Mouse (Mus musculus) MEL (cell line): ENCODE results near the gene Lrp10. TPM values are rescaled to one million over a fixed set of nuclear protein-coding genes. Genes with fewer than 3 reads are reported as not detected.

ENCODE experiments used
- DNase-seq: peaks from one replicate; pipeline ENCODE4 v3.0.0; 2011; ENCODE audit warnings: low read depth, low spot score
- H3K27ac ChIP-seq: 2 replicates; pipeline ENCODE4 v1.5.1; 2012; ENCODE audit warnings: low read depth, mild to moderate bottlenecking, control low read depth, low read length, moderate library complexity; ENCODE audit not compliant: control insufficient read depth
- H3K27me3 ChIP-seq, 2 experiments: fragments of 150-350 bp in 1 of 2; sonication (generic) in 1 of 2; 2 replicates each; pipeline ENCODE4 v1.6.1; 2012; ENCODE audit warnings: low read length in 2 of 2, mild to moderate bottlenecking in 2 of 2, improper control_type of control experiment in 1 of 2, moderate library complexity in 1 of 2; ENCODE audit not compliant: insufficient read depth in 2 of 2, control insufficient read depth in 1 of 2
- H3K36me3 ChIP-seq, 2 experiments: 2 replicates each; pipeline ENCODE4 v1.6.1; 2012 to 2014; ENCODE audit warnings: low read length in 2 of 2, improper control_type of control experiment in 1 of 2, inconsistent platforms in 1 of 2, mild to moderate bottlenecking in 1 of 2; ENCODE audit not compliant: insufficient read depth in 2 of 2, control insufficient read depth in 1 of 2
- H3K4me1 ChIP-seq, 2 experiments: fragments of 150-350 bp in 1 of 2; sonication (generic) in 1 of 2; 2 replicates each; pipeline ENCODE4 v1.6.1; 2012; ENCODE audit warnings: low read length in 2 of 2, improper control_type of control experiment in 1 of 2, mild to moderate bottlenecking in 1 of 2; ENCODE audit not compliant: insufficient read depth in 2 of 2, control insufficient read depth in 1 of 2
- H3K4me3 ChIP-seq, 2 experiments: fragments of 150-350 bp in 1 of 2; sonication (generic) in 1 of 2; 2 replicates each; pipeline ENCODE4 v1.5.1; 2012; ENCODE audit warnings: low read depth in 2 of 2, low read length in 2 of 2, mild to moderate bottlenecking in 2 of 2, moderate library complexity in 2 of 2, control low read depth in 1 of 2, improper control_type of control experiment in 1 of 2; ENCODE audit not compliant: control insufficient read depth in 1 of 2, insufficient read depth in 1 of 2
- H3K79me2 ChIP-seq: 2 replicates; pipeline ENCODE4 v1.6.1; 2012; ENCODE audit warnings: mild to moderate bottlenecking, low read length, moderate library complexity; ENCODE audit not compliant: control insufficient read depth, poor library complexity, insufficient read depth
- H3K9ac ChIP-seq: 2 replicates; pipeline ENCODE4 v1.6.1; 2012; ENCODE audit warnings: low read depth, mild to moderate bottlenecking, control low read depth, low read length, moderate library complexity; ENCODE audit not compliant: control insufficient read depth, poor library complexity, severe bottlenecking
- H3K9me3 ChIP-seq: fragments of 150-350 bp; sonication (generic); replicated peaks from 2 replicates; pipeline ENCODE4 v1.6.1; 2012; ENCODE audit warnings: mild to moderate bottlenecking, low read length, improper control_type of control experiment, moderate library complexity; ENCODE audit not compliant: insufficient read depth
- CHD1 ChIP-seq: IDR thresholded peaks from 2 replicates; pipeline ENCODE4 v1.6.1; 2012; ENCODE audit warnings: low read depth, mild to moderate bottlenecking, inconsistent platforms, low read length, improper control_type of control experiment
- ELF1 ChIP-seq: IDR thresholded peaks from 2 replicates; pipeline ENCODE4 v1.6.1; 2014; ENCODE audit warnings: low read depth, mild to moderate bottlenecking, inconsistent platforms, low read length, improper control_type of control experiment, moderate library complexity
- EP300 ChIP-seq, 2 experiments: IDR thresholded peaks; 2 replicates each; pipeline ENCODE4 v1.6.1; 2011; ENCODE audit warnings: improper control_type of control experiment in 2 of 2, low read length in 2 of 2, low read depth in 1 of 2, mild to moderate bottlenecking in 1 of 2
- ETS1 ChIP-seq: IDR thresholded peaks from 2 replicates; pipeline ENCODE4 v1.6.1; 2012; ENCODE audit warnings: low read depth, mild to moderate bottlenecking, inconsistent platforms, low read length, improper control_type of control experiment, moderate library complexity
- GABPA ChIP-seq: IDR thresholded peaks from 2 replicates; pipeline ENCODE4 v1.6.1; 2012; ENCODE audit warnings: low read depth, mild to moderate bottlenecking, inconsistent platforms, low read length, improper control_type of control experiment, moderate library complexity
- HCFC1 ChIP-seq: IDR thresholded peaks from 2 replicates; pipeline ENCODE4 v1.6.1; 2012; ENCODE audit warnings: low read depth, mild to moderate bottlenecking, inconsistent platforms, low read length, improper control_type of control experiment, moderate library complexity
- JUND ChIP-seq: IDR thresholded peaks from 2 replicates; pipeline ENCODE4 v1.6.1; 2011; ENCODE audit warnings: low read depth, mild to moderate bottlenecking, improper control_type of control experiment, low read length
- KAT2A ChIP-seq: conservative IDR thresholded peaks from 2 replicates; pipeline ENCODE4 v1.6.1; 2012; ENCODE audit warnings: low read depth, low read length, improper control_type of control experiment, inconsistent platforms
- MAFK ChIP-seq: IDR thresholded peaks from 2 replicates; pipeline ENCODE4 v1.6.1; 2011; ENCODE audit warnings: low read depth, mild to moderate bottlenecking, low read length, improper control_type of control experiment, borderline replicate concordance
- MAX ChIP-seq: IDR thresholded peaks from 2 replicates; pipeline ENCODE4 v1.6.1; 2011; ENCODE audit warnings: low read length, improper control_type of control experiment
- MAZ ChIP-seq: IDR thresholded peaks from 2 replicates; pipeline ENCODE4 v1.6.1; 2012; ENCODE audit warnings: low read depth, mild to moderate bottlenecking, inconsistent platforms, low read length, improper control_type of control experiment
- NELFE ChIP-seq: IDR thresholded peaks from 2 replicates; pipeline ENCODE4 v1.6.1; 2011; ENCODE audit warnings: low read depth, low read length, improper control_type of control experiment
- POLR2A ChIP-seq, 2 experiments: IDR thresholded peaks; 2 replicates each; pipeline ENCODE4 v1.6.1; 2011 to 2012; ENCODE audit warnings: low read length in 2 of 2, mild to moderate bottlenecking in 2 of 2, control low read depth in 1 of 2, improper control_type of control experiment in 1 of 2, low read depth in 1 of 2, moderate library complexity in 1 of 2; ENCODE audit not compliant: control insufficient read depth in 1 of 2, insufficient read depth in 1 of 2, poor library complexity in 1 of 2
- POLR2AphosphoS2 ChIP-seq: IDR thresholded peaks from 2 replicates; pipeline ENCODE4 v1.6.1; 2011; ENCODE audit warnings: low read length, improper control_type of control experiment
- SMC3 ChIP-seq: IDR thresholded peaks from 2 replicates; pipeline ENCODE4 v1.6.1; 2011; ENCODE audit warnings: low read depth, low read length, improper control_type of control experiment
- TAL1 ChIP-seq: IDR thresholded peaks from 2 replicates; pipeline ENCODE4 v1.6.1; 2012; ENCODE audit warnings: mild to moderate bottlenecking, inconsistent platforms, low read length, moderate library complexity, mixed read lengths
- USF1 ChIP-seq: IDR thresholded peaks from 2 replicates; pipeline ENCODE4 v1.6.1; 2014; ENCODE audit warnings: low read depth, mild to moderate bottlenecking, inconsistent platforms, low read length, improper control_type of control experiment, moderate library complexity
- USF2 ChIP-seq, 2 experiments: IDR thresholded peaks; 2 replicates each; pipeline ENCODE4 v1.6.1; 2011 to 2012; ENCODE audit warnings: improper control_type of control experiment in 2 of 2, low read length in 2 of 2, borderline replicate concordance in 1 of 2, inconsistent platforms in 1 of 2, low read depth in 1 of 2, mild to moderate bottlenecking in 1 of 2; ENCODE audit not compliant: insufficient read depth in 1 of 2
- ZNF384 ChIP-seq: IDR thresholded peaks from 2 replicates; pipeline ENCODE4 v1.6.1; 2012; ENCODE audit warnings: low read depth, mild to moderate bottlenecking, inconsistent platforms, low read length, improper control_type of control experiment
- polyA plus RNA-seq, 2 experiments: library from polyadenylated mRNA; stranded (reverse) in 1 of 2; unstranded in 1 of 2; fragments of >175 nt in 1 of 2; fragments of >200 nt in 1 of 2; gene quantifications; 2 replicates each; pipeline versions ENCODE4 v1.2.1 to v1.2.4; 2012; ENCODE audit warnings: low replicate concordance in 2 of 2, low read depth in 1 of 2; ENCODE audit not compliant: insufficient read length in 2 of 2, insufficient read depth in 1 of 2, missing spikeins in 1 of 2
- total RNA-seq: library from RNA; depleted of rRNA; stranded (reverse); fragments of 300-350 nt; gene quantifications from 2 replicates; pipeline ENCODE4 v1.2.3, GENCODE M21; 2012

Gene Lrp10
- total and polyA plus RNA-seq, 3 experiments: 53.6 to 110 TPM; not detected in 1

GRCm38 (mm10) chr14:54439610-54440009 lies 24.3 kb upstream of the Lrp10 start:
- Histone ChIP-seq H3K27ac (no peak overlapping the region), H3K9ac (no peak overlapping the region)

GRCm38 (mm10) chr14:54440538-54440937 lies 23.4 kb upstream of the Lrp10 start:
- Histone ChIP-seq H3K9me3 (no peaks in the 10 kb centered on the region), H3K9ac (no peak overlapping the region), H3K27ac (no peak overlapping the region), H3K36me3 (peaks cover 0 to 6% of the 10 kb centered on the region in 2 experiments; a peak in 2 of 4 replicates), H3K4me1 (peaks cover 3 to 9% of the 10 kb centered on the region in 2 experiments), H3K4me3 (no peak overlapping the region), H3K79me2 (no peaks in the 10 kb centered on the region), H3K27me3 (no peaks in the 10 kb centered on the region)
- TF ChIP-seq POLR2AphosphoS2: no peak
- TF ChIP-seq ELF1: no peak
- TF ChIP-seq NELFE: no peak
- TF ChIP-seq MAFK: no peak
- TF ChIP-seq JUND: no peak
- TF ChIP-seq EP300 (IDR thresholded peaks at IDR 0.05; ENCODE audit: low read depth in 1 of 2, low read length in 2 of 2): no peak
- TF ChIP-seq ETS1: no peak
- no peak for TF ChIP-seq MAZ
- no peak for TF ChIP-seq HCFC1
- no peak for TF ChIP-seq TAL1
- no peak for DNase-seq

More at GRCm38 (mm10) chr14:54439610-54440009, 24.3 kb upstream of the Lrp10 start:
- no peaks in the 10 kb centered on the region for H3K79me2 ChIP-seq
- DNase-seq: no peak
- peaks cover 0 to 2% of the 10 kb centered on the region in 2 experiments; a peak in 1 of 4 replicates for H3K36me3 ChIP-seq
- no peaks in the 10 kb centered on the region for H3K9me3 ChIP-seq
- TF ChIP-seq USF1 (no peak), KAT2A (no peak), CHD1 (no peak), GABPA (no peak), ETS1 (no peak)
- no peak overlapping the region for H3K4me3 ChIP-seq
- no peaks in the 10 kb centered on the region for H3K27me3 ChIP-seq
- peaks cover 0 to 6% of the 10 kb centered on the region in 2 experiments; a peak in 3 of 4 replicates for H3K4me1 ChIP-seq

- H3K36me3 ChIP-seq: peaks cover 0 to 11% of the 10 kb centered on the region in 2 experiments; a peak in 2 of 4 replicates
Observed at GRCm38 (mm10) chr14:54441365-54441764, 22.6 kb upstream of the Lrp10 start.

More at GRCm38 (mm10) chr14:54441365-54441764, 22.6 kb upstream of the Lrp10 start:
- Histone ChIP-seq H3K27ac (no peak overlapping the region), H3K4me3 (no peak overlapping the region), H3K9me3 (no peaks in the 10 kb centered on the region)
- no peak for TF ChIP-seq MAZ
- no peak for TF ChIP-seq CHD1
- TF ChIP-seq USF2 (IDR thresholded peaks at IDR 0.05; ENCODE audit: borderline replicate concordance in 1 of 2, insufficient read depth in 1 of 2, low read depth in 1 of 2, low read length in 2 of 2): no peak
- TF ChIP-seq SMC3: no peak
- TF ChIP-seq KAT2A: no peak
- no peak for TF ChIP-seq POLR2A (IDR thresholded peaks at IDR 0.05; ENCODE audit: control insufficient read depth in 1 of 2, insufficient read depth in 1 of 2, low read depth in 1 of 2, low read length in 2 of 2, poor library complexity in 1 of 2)
- no peak for TF ChIP-seq MAX
- TF ChIP-seq JUND: no peak
- no peak for TF ChIP-seq ZNF384
- no peak for TF ChIP-seq USF1
- TF ChIP-seq, all 39 proteins: peak for 0
- no peaks in the 10 kb centered on the region for H3K79me2 ChIP-seq
- no peaks in the 10 kb centered on the region for H3K27me3 ChIP-seq
- no peak overlapping the region for H3K9ac ChIP-seq
- DNase-seq: no peak
- peaks cover 4 to 18% of the 10 kb centered on the region in 2 experiments for H3K4me1 ChIP-seq
